Comparison of ENCODE assay signal across 18 mouse cellular contexts in the genomic region with DNA sequence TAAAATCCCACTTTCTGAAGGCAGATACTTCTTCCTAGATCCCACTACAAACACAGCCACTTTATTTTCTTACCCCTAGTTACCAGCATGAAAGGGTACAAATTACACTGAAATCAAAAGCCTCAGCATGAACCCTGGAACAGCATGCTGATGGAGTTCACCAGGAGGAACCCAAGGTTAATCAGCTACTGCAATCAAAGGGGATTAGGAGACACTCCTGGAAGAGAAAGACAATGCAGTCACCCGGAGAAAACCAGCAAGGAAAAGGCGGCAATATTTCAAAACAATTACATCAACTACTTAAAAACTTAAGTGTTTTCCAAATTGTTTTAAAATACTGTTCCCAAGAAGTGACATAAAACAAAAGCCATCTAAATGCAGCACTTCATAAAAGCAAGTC.
"Had no signal": no experiment of that assay in that cellular context is flagged by ENCODE, and none has a peak within 500 bp of the region (broad histone marks: within the 10 kb centered on the region; RNA-seq: fewer than 3 reads in every experiment).

No protein-coding gene starts in this region.

- H3K4me3 ChIP-seq: midbrain, embryonic 10.5 days; midbrain, embryonic 13.5 days; midbrain, embryonic 15.5 days; myocyte; neural tube, embryonic 13.5 days; neural tube, embryonic 15.5 days had no signal

- H3K27me3 ChIP-seq: midbrain, embryonic 13.5 days; midbrain, embryonic 15.5 days; neural tube, embryonic 13.5 days; neural tube, embryonic 15.5 days had no signal

- H3K9ac ChIP-seq: lung, embryonic 14.5 days; midbrain, embryonic 13.5 days; midbrain, embryonic 15.5 days; neural tube, embryonic 13.5 days; neural tube, embryonic 15.5 days had no signal

- H3K4me2 ChIP-seq: lung, embryonic 14.5 days; midbrain, embryonic 13.5 days; midbrain, embryonic 15.5 days; neural tube, embryonic 13.5 days; neural tube, embryonic 15.5 days had no signal

- H3K9me3 ChIP-seq: midbrain, embryonic 10.5 days; midbrain, embryonic 13.5 days; midbrain, embryonic 15.5 days; neural tube, embryonic 13.5 days; neural tube, embryonic 15.5 days had no signal

- ATAC-seq: midbrain, embryonic 13.5 days; midbrain, embryonic 15.5 days had no signal

- H3K27ac ChIP-seq: midbrain, embryonic 10.5 days; midbrain, embryonic 13.5 days; midbrain, embryonic 15.5 days; neural tube, embryonic 13.5 days; neural tube, embryonic 15.5 days had no signal

- H3K36me3 ChIP-seq: midbrain, embryonic 13.5 days; midbrain, embryonic 15.5 days; neural tube, embryonic 13.5 days; neural tube, embryonic 15.5 days had no signal

- DNase-seq: lung, adult 18-20 months; lung, embryonic 14.5 days; lung, postnatal 10 days; lung, postnatal 4 days; retina, postnatal 1 day; right cerebral cortex, adult 18-20 months; right cerebral cortex, postnatal 25 days; right cerebral cortex, postnatal 4 days; spleen, adult 18-20 months; thymus, adult 18-20 months; thymus, postnatal 14 days; thymus, postnatal 36 days had no signal
